Mouse (Mus musculus) spleen, postnatal 36 days (tissue): Measurements from ENCODE around the gene Hif3a.

ENCODE experiments used
- DNase-seq, 2 experiments: peaks; one replicate each; pipeline ENCODE4 v3.0.0; 2022; ENCODE audit warnings: low spot score in 2 of 2, mixed read lengths in 1 of 2

The Hif3a gene

GRCm38 (mm10) chr7:17056601-17057523 is 5.4 kb downstream of the Hif3a start:
- DNase-seq = no peak

- peak; percentile 70 to 72 for DNase-seq
Measured at GRCm38 (mm10) chr7:17056081-17056581, 6.1 kb downstream of the Hif3a start.

DNA sequence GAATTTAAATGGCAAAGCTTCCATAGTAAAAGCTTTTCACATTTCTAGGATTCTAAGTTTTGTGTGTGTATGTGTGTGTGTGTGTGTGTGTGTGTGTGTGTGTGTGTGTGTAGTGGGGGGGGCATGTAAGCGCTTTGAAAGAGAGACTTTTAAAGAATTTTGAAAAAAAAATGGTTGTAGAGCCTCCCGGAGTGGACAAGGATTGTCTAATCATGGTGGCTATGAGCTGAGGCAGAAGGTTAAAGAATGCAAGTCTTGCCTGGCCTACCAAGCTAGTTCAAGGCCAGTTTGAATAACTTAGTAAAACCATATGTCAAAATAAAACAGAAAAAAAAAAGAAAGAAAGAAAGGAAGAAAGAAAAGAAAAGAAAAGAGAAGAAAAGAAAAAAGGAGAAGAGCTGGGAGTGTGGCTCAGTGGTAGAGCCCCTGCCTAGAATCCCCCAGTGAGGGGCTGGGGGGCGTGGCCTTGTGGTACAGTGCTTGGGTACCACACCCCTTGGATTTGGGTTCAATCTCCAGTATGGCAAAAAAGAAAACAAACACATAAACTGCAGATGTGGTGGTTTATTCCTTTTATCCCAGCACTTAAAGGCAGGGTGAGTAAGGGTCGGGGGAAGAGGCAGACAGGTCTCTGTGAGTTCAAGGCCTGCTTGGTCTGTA is 6.8 kb downstream of the Hif3a start:
- no peak for DNase-seq

DNA sequence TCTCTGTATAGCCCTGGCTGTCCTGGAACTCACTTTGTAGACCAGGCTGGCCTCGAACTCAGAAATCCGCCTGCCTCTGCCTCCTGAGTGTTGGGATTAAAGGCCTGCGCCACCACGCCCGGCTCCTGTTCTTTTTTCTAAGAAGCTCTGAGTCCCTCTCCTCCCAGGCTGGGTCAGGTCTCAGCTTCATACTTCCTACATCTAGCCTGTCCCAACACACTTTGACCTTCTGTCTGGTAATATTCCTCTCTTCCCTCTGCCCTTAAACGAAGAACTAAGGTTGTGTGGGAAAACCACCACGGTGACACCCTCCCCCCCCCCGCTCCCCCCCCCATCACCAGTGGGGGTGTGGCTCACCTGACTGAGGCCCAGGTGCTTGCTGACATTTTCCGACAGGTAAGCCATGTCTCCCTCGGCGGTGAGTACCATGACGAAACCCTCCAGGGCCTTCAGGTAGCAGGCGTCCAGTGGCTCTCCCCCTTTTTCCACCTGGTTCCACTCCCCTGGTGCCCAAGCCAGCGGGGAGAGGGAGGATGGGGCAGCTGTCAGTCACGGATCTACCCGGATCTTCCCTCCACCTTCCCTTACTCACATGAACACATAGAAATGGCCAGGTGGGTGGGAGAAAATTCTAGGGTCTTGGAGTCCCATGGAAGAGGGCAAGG is 7.8 kb downstream of the Hif3a start:
- no peak for DNase-seq

GRCm38 (mm10) chr7:17050933-17051594 is 11.2 kb downstream of the Hif3a start:
- DNase-seq = peak; percentile 39 to 48

GRCm38 (mm10) chr7:17050491-17050890 is 11.7 kb downstream of the Hif3a start:
- DNase-seq = no peak

DNA sequence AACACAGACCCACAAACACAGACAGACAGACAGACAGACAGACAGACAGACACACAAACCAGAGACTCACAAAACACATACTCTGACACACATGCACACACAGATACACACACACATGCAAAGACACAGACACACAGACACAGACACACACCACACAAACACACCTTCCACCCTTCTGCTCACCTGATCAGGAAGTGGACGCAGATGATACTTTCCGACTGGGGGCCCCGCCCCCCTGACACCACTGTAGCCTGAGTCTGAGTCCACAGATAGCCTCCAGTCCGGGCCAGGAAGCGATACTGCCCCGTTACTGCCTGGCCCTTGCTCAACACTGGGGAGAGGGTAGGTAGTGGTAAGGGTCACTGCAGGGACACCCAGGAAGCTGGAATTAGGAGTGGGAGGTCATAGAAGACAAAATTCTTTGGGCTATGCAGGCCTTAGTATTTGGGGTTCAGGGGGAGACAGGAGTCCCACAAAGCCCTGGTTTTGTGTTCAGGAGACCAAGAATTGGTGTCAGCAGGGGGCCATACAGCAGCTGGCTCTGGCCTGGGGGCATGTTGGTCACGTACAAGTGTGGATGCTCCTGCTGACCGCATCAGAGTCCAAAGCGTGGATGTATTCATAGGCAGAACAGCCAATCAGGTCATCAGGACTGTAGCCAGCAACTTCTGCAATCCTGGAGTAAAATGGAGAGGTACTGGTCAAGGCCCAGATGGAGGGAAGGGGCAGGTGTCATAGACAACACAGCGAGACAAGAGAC is 13.6 kb downstream of the Hif3a start:
- no peak for DNase-seq

GRCm38 (mm10) chr7:17047041-17047682 is 15.1 kb downstream of the Hif3a start:
- DNase-seq = no peak

- DNase-seq = no peak
Measured at GRCm38 (mm10) chr7:17045743-17046142, 16.5 kb downstream of the Hif3a start.

GRCm38 (mm10) chr7:17039373-17039772 is 22.9 kb downstream of the Hif3a start:
- DNase-seq = no peak

- no peak for DNase-seq
Measured at GRCm38 (mm10) chr7:17038018-17038695, 24.1 kb downstream of the Hif3a start.

GRCm38 (mm10) chr7:17030239-17030638 is 32.0 kb downstream of the Hif3a start:
- DNase-seq = no peak

- DNase-seq = no peak
Measured at GRCm38 (mm10) chr7:17028923-17029322, 33.3 kb downstream of the Hif3a start.

DNA sequence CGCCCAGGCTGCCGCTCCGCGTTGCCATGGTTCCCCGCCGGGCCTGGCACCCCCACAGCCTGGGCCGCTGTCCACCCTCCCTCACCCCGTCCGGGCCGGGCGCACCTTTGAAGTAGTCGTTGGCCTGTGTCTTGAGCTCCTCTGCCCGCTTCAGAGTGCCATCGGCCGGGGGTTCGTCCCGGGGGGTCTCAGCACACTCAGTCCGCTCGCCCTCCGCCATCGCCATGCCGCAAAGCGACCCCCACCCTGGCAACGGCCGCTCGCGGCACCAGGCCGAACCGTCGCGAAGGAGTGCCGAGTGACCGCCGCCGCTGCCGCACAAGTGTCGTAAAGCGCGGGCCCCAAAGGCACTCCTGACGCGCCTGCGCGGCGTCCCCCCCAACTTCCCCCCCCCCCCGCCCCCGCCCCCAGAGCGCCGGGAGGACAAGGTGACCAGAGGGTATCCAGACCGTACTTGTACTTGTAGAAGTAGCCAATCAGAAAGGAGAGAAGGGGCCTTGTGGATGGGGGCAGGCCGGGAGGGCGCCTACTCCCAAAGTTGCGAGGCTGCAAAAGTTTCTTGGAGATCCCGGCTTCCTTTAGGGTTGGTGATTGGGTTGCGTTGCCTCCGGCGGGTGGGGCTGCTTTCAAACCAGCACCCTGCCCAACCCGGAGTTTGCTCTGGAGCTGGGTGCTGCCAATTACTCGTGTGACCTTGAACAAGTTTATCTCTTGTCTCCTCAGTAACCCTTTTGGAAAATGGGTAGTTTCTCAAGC is 34.5 kb downstream of the Hif3a start, which contains the start of gene Ppp5c:
Gene Ppp5c, minus strand, starts transcription at position 337 of the 756 bp plus-strand sequence.
- peak; percentile 83 to 87 for DNase-seq

- peak; percentile 51 to 58 for DNase-seq
Measured at GRCm38 (mm10) chr7:17026710-17027587, 35.3 kb downstream of the Hif3a start.

DNA sequence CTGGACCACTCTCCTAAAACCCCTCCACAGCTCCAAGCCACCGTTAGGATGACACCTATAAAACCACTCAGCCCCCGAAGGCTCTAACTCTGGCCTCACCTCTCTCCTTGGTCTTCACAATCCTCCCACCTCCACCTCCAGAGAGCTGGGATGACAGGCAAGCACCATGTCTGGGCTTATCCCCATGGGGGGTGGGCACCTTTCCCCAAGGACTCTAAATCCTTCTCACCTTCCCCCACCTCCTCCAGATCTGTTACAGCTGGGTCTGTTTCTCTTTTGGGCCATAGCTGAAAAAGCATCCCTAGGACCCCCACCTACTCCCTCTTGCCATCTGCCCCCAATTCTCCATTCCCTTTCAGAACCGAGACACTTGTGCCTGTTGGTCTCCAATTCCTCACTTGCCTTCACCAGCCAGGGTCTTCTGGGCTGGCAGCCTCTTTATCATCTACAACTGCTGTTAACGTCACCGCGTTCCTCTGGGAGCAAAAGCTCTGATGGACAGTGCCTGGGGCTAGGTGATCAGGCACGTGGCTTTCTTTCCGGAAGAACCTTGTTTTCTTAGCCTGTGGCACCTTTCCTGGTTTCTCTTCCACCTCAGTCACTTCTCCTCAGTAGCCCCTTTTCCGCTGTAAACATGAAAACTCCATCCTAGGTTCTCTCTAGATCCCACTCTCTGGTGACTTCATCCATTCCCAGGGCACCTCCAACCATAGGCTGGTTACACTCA is 36.2 kb downstream of the Hif3a start:
- DNase-seq = no peak

DNA sequence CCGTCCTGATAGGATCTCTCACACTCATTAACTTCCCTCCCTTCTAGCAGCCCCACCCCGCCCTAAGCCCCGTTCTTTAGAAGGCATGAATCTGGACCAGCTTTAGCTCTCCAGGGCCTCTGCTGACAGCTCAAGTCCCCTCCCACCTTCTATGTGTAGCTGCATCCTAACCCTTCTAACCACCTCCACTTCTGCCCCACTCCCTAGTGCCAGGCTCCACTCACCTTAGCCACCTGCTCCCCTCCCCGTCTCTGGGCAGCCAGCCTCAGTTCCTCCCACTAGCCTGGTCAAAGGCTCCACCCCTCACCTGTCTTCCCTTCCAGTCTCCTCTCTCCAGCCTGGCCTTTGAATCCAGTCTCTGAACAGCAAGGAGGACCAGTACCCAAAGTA is 36.7 kb downstream of the Hif3a start:
- DNase-seq = no peak
